Mouse (Mus musculus): ENCODE data around the gene Olfr441. TPM values are rescaled to one million over a fixed set of nuclear protein-coding genes. Genes with fewer than 3 reads are reported as not detected.
"Not testable (repeated sequence)": the region's sequence is repeated elsewhere in the genome, so short reads cannot be mapped to it uniquely, and the experiment has no call there.

Olfr441 gene
- total RNA-seq (2012; rRNA removed) (not detected in 2 replicates), polyA plus RNA-seq (2012; ENCODE audit: insufficient read depth in 1 of 2, insufficient read length in 2 of 2, low read depth in 1 of 2, low replicate concordance in 2 of 2, missing spikeins in 1 of 2) (not detected)

GRCm38 (mm10) chr6:43106069-43106468 lies at the start of gene Olfr441:
Olfr441 (plus strand) TSS chr6:43106369.
- not testable (repeated sequence) for DNase-seq (ENCODE audit: low read depth, low spot score); H3K9me3 ChIP-seq (replicated peaks; ENCODE audit: insufficient read depth, low read length); H3K79me2 ChIP-seq (ENCODE audit: control insufficient read depth, insufficient read depth, low read length, poor library complexity); H3K4me1 ChIP-seq (ENCODE audit: control insufficient read depth in 1 of 2, insufficient read depth in 2 of 2, low read length in 2 of 2); H3K9ac ChIP-seq (ENCODE audit: control insufficient read depth, low read depth, low read length, poor library complexity, severe bottlenecking); H3K27ac ChIP-seq (ENCODE audit: control insufficient read depth, low read depth, low read length); H3K27me3 ChIP-seq (ENCODE audit: control insufficient read depth in 1 of 2, insufficient read depth in 2 of 2, low read length in 2 of 2); H3K36me3 ChIP-seq (ENCODE audit: control insufficient read depth in 1 of 2, insufficient read depth in 2 of 2, low read length in 2 of 2); H3K4me3 ChIP-seq (ENCODE audit: control insufficient read depth in 1 of 2, insufficient read depth in 1 of 2, low read depth in 2 of 2, low read length in 2 of 2)

- Histone ChIP-seq H3K36me3 (ENCODE audit: control insufficient read depth in 1 of 2, insufficient read depth in 2 of 2, low read length in 2 of 2) (no peaks in the 10 kb centered on the region), H3K4me3 (ENCODE audit: control insufficient read depth in 1 of 2, insufficient read depth in 1 of 2, low read depth in 2 of 2, low read length in 2 of 2) (no peak overlapping the region), H3K27ac (ENCODE audit: control insufficient read depth, low read depth, low read length) (no peak overlapping the region), H3K27me3 (ENCODE audit: control insufficient read depth in 1 of 2, insufficient read depth in 2 of 2, low read length in 2 of 2) (no peaks in the 10 kb centered on the region), H3K9me3 (replicated peaks; ENCODE audit: insufficient read depth, low read length) (no peaks in the 10 kb centered on the region), H3K9ac (ENCODE audit: control insufficient read depth, low read depth, low read length, poor library complexity, severe bottlenecking) (no peak overlapping the region), H3K4me1 (ENCODE audit: control insufficient read depth in 1 of 2, insufficient read depth in 2 of 2, low read length in 2 of 2) (no peaks in the 10 kb centered on the region), H3K79me2 (ENCODE audit: control insufficient read depth, insufficient read depth, low read length, poor library complexity) (no peaks in the 10 kb centered on the region)
- peak; percentile 10 for DNase-seq (ENCODE audit: low read depth, low spot score)
- TF ChIP-seq MXI1 (IDR thresholded peaks at IDR 0.05; ENCODE audit: low read depth, low read length) (no peak), RCOR1 (IDR thresholded peaks at IDR 0.05; ENCODE audit: low read depth, low read length) (no peak), NRF1 (IDR thresholded peaks at IDR 0.05; ENCODE audit: insufficient read depth, low read depth, low read length, poor library complexity, severe bottlenecking) (no peak), MAFK (IDR thresholded peaks at IDR 0.05; ENCODE audit: borderline replicate concordance, low read depth, low read length) (no peak), USF2 (IDR thresholded peaks at IDR 0.05; ENCODE audit: borderline replicate concordance in 1 of 2, insufficient read depth in 1 of 2, low read depth in 1 of 2, low read length in 2 of 2) (no peak), HCFC1 (IDR thresholded peaks at IDR 0.05; ENCODE audit: low read depth, low read length) (no peak), RAD21 (IDR thresholded peaks at IDR 0.05; ENCODE audit: low read depth, low read length) (peak; percentile 19), GATA1 (IDR thresholded peaks at IDR 0.05; ENCODE audit: low read depth, low read length) (no peak), SMC3 (IDR thresholded peaks at IDR 0.05; ENCODE audit: low read depth, low read length) (0 out of 2 replicates have a peak, but pooled peaks have one; percentile 4), CTCF (IDR thresholded peaks at IDR 0.05 in 2 of 3, conservative IDR thresholded peaks at IDR 0.05 in 1 of 3; ENCODE audit: control insufficient read depth in 1 of 3, insufficient read depth in 1 of 3, low read depth in 2 of 3, low read length in 3 of 3, poor library complexity in 1 of 3, severe bottlenecking in 1 of 3) (peak in 1 of 3 experiments; percentile 41; a peak in 2 of 6 replicates), SIN3A (IDR thresholded peaks at IDR 0.05; ENCODE audit: low read length) (no peak)
Observed at GRCm38 (mm10) chr6:43078750-43079149, 27.4 kb upstream of the Olfr441 start.

- not testable (repeated sequence) for H3K27ac ChIP-seq (ENCODE audit: control insufficient read depth, low read depth, low read length); H3K79me2 ChIP-seq (ENCODE audit: control insufficient read depth, insufficient read depth, low read length, poor library complexity); H3K9ac ChIP-seq (ENCODE audit: control insufficient read depth, low read depth, low read length, poor library complexity, severe bottlenecking); H3K4me3 ChIP-seq (ENCODE audit: control insufficient read depth in 1 of 2, insufficient read depth in 1 of 2, low read depth in 2 of 2, low read length in 2 of 2); DNase-seq (ENCODE audit: low read depth, low spot score); H3K9me3 ChIP-seq (replicated peaks; ENCODE audit: insufficient read depth, low read length); H3K36me3 ChIP-seq (ENCODE audit: control insufficient read depth in 1 of 2, insufficient read depth in 2 of 2, low read length in 2 of 2); H3K4me1 ChIP-seq (ENCODE audit: control insufficient read depth in 1 of 2, insufficient read depth in 2 of 2, low read length in 2 of 2); H3K27me3 ChIP-seq (ENCODE audit: control insufficient read depth in 1 of 2, insufficient read depth in 2 of 2, low read length in 2 of 2)
Observed at GRCm38 (mm10) chr6:43081405-43081804, 24.8 kb upstream of the Olfr441 start.

GRCm38 (mm10) chr6:43146267-43146666 lies 40.1 kb downstream of the Olfr441 start, which contains the start of gene Olfr237-ps1:
Olfr237-ps1 (plus strand) TSS chr6:43146567.
- not testable (repeated sequence) for H3K9ac ChIP-seq (ENCODE audit: control insufficient read depth, low read depth, low read length, poor library complexity, severe bottlenecking); H3K27me3 ChIP-seq (ENCODE audit: control insufficient read depth in 1 of 2, insufficient read depth in 2 of 2, low read length in 2 of 2); H3K79me2 ChIP-seq (ENCODE audit: control insufficient read depth, insufficient read depth, low read length, poor library complexity); H3K36me3 ChIP-seq (ENCODE audit: control insufficient read depth in 1 of 2, insufficient read depth in 2 of 2, low read length in 2 of 2); H3K4me1 ChIP-seq (ENCODE audit: control insufficient read depth in 1 of 2, insufficient read depth in 2 of 2, low read length in 2 of 2); H3K27ac ChIP-seq (ENCODE audit: control insufficient read depth, low read depth, low read length); DNase-seq (ENCODE audit: low read depth, low spot score); H3K4me3 ChIP-seq (ENCODE audit: control insufficient read depth in 1 of 2, insufficient read depth in 1 of 2, low read depth in 2 of 2, low read length in 2 of 2); H3K9me3 ChIP-seq (replicated peaks; ENCODE audit: insufficient read depth, low read length)

Data from MEL (cell line).